Mouse (Mus musculus): ENCODE measurements at regions not wholly inside any gene's neighbourhood (a gene's known extent, or its start where the extent isn't known, plus 50 kb on each side); places are given as distances from the start of the nearest gene placed in this dataset.
A peak's percentile ranks its signal among the peaks of the same experiment; 100 is the strongest.

- no peak overlapping the region for H3K9ac ChIP-seq (ENCODE audit: low read depth, low read length)
- 73% methylated on average over 4 of the region's 4 CpGs for WGBS
- H3K4me1 ChIP-seq (ENCODE audit: control insufficient read depth, insufficient read depth, low read length): no peaks in the 10 kb centered on the region
- no peak for ATAC-seq
- no peaks in the 10 kb centered on the region for H3K9me3 ChIP-seq (replicated peaks; ENCODE audit: control insufficient read depth, low read length, poor library complexity, severe bottlenecking)
- no peak overlapping the region for H3K4me3 ChIP-seq (ENCODE audit: low read depth, low read length)
- H3K27me3 ChIP-seq (ENCODE audit: control insufficient read depth, insufficient read depth, low read depth, low read length): no peaks in the 10 kb centered on the region
- H3K27ac ChIP-seq (ENCODE audit: low read length): no peak overlapping the region
- no peak overlapping the region for H3K4me2 ChIP-seq (ENCODE audit: low read length)
- H3K36me3 ChIP-seq (ENCODE audit: control insufficient read depth, insufficient read depth, low read length): no peaks in the 10 kb centered on the region
These were observed 284.1 kb upstream of the Mctp2 start for GRCm38 (mm10) chr7:72590351-72591115.

DNA sequence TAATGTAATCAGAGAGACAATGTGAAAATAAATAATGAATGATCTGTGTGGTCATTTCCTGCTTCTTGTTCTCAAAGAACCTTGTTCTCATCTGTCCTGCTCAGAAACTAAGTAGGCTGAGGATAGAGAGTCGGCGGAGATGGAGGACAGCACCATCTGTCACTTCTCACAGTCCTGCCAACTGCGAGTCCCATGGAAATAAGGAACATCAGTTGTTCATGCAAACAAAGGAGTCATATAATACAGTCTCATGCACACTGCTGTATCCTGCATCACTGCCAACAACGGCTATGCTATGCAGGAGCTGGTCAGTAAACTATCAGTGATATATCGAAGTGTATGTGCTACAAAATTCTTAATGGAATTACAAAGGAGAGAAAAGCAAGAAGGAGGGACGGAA lies 285.7 kb upstream of the Mctp2 start:
- no peak overlapping the region for H3K27ac ChIP-seq (ENCODE audit: low read length)
- whole genome bisulfite sequencing: 62% methylated on average over 6 of the region's 6 CpGs
- H3K4me3 ChIP-seq (ENCODE audit: low read depth, low read length): no peak overlapping the region
- H3K9me3 ChIP-seq (replicated peaks; ENCODE audit: control insufficient read depth, low read length, poor library complexity, severe bottlenecking): no peaks in the 10 kb centered on the region
- no peak overlapping the region for H3K9ac ChIP-seq (ENCODE audit: low read depth, low read length)
- no peaks in the 10 kb centered on the region for H3K27me3 ChIP-seq (ENCODE audit: control insufficient read depth, insufficient read depth, low read depth, low read length)
- H3K4me1 ChIP-seq (ENCODE audit: control insufficient read depth, insufficient read depth, low read length): no peaks in the 10 kb centered on the region
- H3K4me2 ChIP-seq (ENCODE audit: low read length): no peak overlapping the region
- H3K36me3 ChIP-seq (ENCODE audit: control insufficient read depth, insufficient read depth, low read length): no peaks in the 10 kb centered on the region
- ATAC-seq: no peak

GRCm38 (mm10) chr7:72592649-72593048 lies 286.2 kb upstream of the Mctp2 start:
- WGBS: 63% methylated on average over 3 of the region's 3 CpGs
- no peak for ATAC-seq
- no peak overlapping the region for H3K27ac ChIP-seq (ENCODE audit: low read length)

GRCm38 (mm10) chr7:72593259-72593658 lies 286.9 kb upstream of the Mctp2 start:
- H3K27ac ChIP-seq (ENCODE audit: low read length): no peak overlapping the region
- no peaks in the 10 kb centered on the region for H3K9me3 ChIP-seq (replicated peaks; ENCODE audit: control insufficient read depth, low read length, poor library complexity, severe bottlenecking)
- no peak for ATAC-seq
- WGBS: 77% methylated on average over 1 of the region's 1 CpGs
- no peaks in the 10 kb centered on the region for H3K36me3 ChIP-seq (ENCODE audit: control insufficient read depth, insufficient read depth, low read length)
- no peak overlapping the region for H3K4me3 ChIP-seq (ENCODE audit: low read depth, low read length)
- no peak overlapping the region for H3K4me2 ChIP-seq (ENCODE audit: low read length)
- no peaks in the 10 kb centered on the region for H3K4me1 ChIP-seq (ENCODE audit: control insufficient read depth, insufficient read depth, low read length)
- no peak overlapping the region for H3K9ac ChIP-seq (ENCODE audit: low read depth, low read length)
- H3K27me3 ChIP-seq (ENCODE audit: control insufficient read depth, insufficient read depth, low read depth, low read length): no peaks in the 10 kb centered on the region

More at GRCm38 (mm10) chr7:72592649-72593048, 286.2 kb upstream of the Mctp2 start:
- H3K4me2 ChIP-seq (ENCODE audit: low read length): no peak overlapping the region
- H3K9ac ChIP-seq (ENCODE audit: low read depth, low read length): no peak overlapping the region
- H3K9me3 ChIP-seq (replicated peaks; ENCODE audit: control insufficient read depth, low read length, poor library complexity, severe bottlenecking): no peaks in the 10 kb centered on the region
- no peaks in the 10 kb centered on the region for H3K36me3 ChIP-seq (ENCODE audit: control insufficient read depth, insufficient read depth, low read length)
- H3K4me1 ChIP-seq (ENCODE audit: control insufficient read depth, insufficient read depth, low read length): no peaks in the 10 kb centered on the region
- no peaks in the 10 kb centered on the region for H3K27me3 ChIP-seq (ENCODE audit: control insufficient read depth, insufficient read depth, low read depth, low read length)
- H3K4me3 ChIP-seq (ENCODE audit: low read depth, low read length): no peak overlapping the region

GRCm38 (mm10) chr7:72594741-72595140 lies 288.3 kb upstream of the Mctp2 start:
- Histone ChIP-seq H3K4me3 (ENCODE audit: low read depth, low read length) (no peak overlapping the region), H3K4me1 (ENCODE audit: control insufficient read depth, insufficient read depth, low read length) (no peaks in the 10 kb centered on the region), H3K27ac (ENCODE audit: low read length) (no peak overlapping the region), H3K9ac (ENCODE audit: low read depth, low read length) (no peak overlapping the region), H3K4me2 (ENCODE audit: low read length) (no peak overlapping the region), H3K27me3 (ENCODE audit: control insufficient read depth, insufficient read depth, low read depth, low read length) (no peaks in the 10 kb centered on the region), H3K9me3 (replicated peaks; ENCODE audit: control insufficient read depth, low read length, poor library complexity, severe bottlenecking) (no peaks in the 10 kb centered on the region), H3K36me3 (ENCODE audit: control insufficient read depth, insufficient read depth, low read length) (no peaks in the 10 kb centered on the region)
- WGBS: 81% methylated on average over 1 of the region's 1 CpGs
- no peak for ATAC-seq

GRCm38 (mm10) chr7:72596985-72597384 lies 290.6 kb upstream of the Mctp2 start:
- Histone ChIP-seq H3K4me1 (ENCODE audit: control insufficient read depth, insufficient read depth, low read length) (peaks cover 2% of the 10 kb centered on the region; the same call in 1 of the 2 replicates), H3K4me3 (ENCODE audit: low read depth, low read length) (no peak overlapping the region), H3K27ac (ENCODE audit: low read length) (no peak overlapping the region), H3K36me3 (ENCODE audit: control insufficient read depth, insufficient read depth, low read length) (no peaks in the 10 kb centered on the region), H3K9me3 (replicated peaks; ENCODE audit: control insufficient read depth, low read length, poor library complexity, severe bottlenecking) (no peaks in the 10 kb centered on the region), H3K27me3 (ENCODE audit: control insufficient read depth, insufficient read depth, low read depth, low read length) (no peaks in the 10 kb centered on the region), H3K4me2 (ENCODE audit: low read length) (no peak overlapping the region), H3K9ac (ENCODE audit: low read depth, low read length) (no peak overlapping the region)
- no peak for ATAC-seq

DNA sequence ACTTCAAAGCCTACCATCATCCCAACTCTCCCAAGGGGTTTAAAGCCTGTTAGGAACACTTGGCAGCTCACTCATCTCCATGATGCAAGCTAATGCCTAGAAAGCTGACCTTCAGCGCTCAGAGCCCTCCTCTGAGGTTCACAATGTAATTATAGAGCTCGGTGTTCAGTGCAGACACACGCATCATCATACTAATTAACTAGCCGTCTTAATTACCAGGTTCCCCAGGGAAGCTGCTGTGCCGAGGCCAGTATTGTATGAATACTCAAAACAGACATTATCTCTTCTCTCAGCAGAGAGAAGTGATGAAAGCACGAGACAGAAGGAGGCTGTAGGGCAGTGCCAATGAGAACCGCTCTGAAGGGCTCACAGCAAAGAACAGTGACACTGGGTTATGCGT lies 295.5 kb upstream of the Mctp2 start:
- no peaks in the 10 kb centered on the region for H3K27me3 ChIP-seq (ENCODE audit: control insufficient read depth, insufficient read depth, low read depth, low read length)
- no peak overlapping the region for H3K27ac ChIP-seq (ENCODE audit: low read length)
- H3K9me3 ChIP-seq (replicated peaks; ENCODE audit: control insufficient read depth, low read length, poor library complexity, severe bottlenecking): no peaks in the 10 kb centered on the region
- peaks cover 3% of the 10 kb centered on the region; the same call in 1 of the 2 replicates for H3K4me1 ChIP-seq (ENCODE audit: control insufficient read depth, insufficient read depth, low read length)
- 39% methylated on average over 8 of the region's 8 CpGs for WGBS
- H3K4me3 ChIP-seq (ENCODE audit: low read depth, low read length): no peak overlapping the region
- H3K4me2 ChIP-seq (ENCODE audit: low read length): no peak overlapping the region
- peak; percentile 58 for ATAC-seq
- no peak overlapping the region for H3K9ac ChIP-seq (ENCODE audit: low read depth, low read length)
- H3K36me3 ChIP-seq (ENCODE audit: control insufficient read depth, insufficient read depth, low read length): no peaks in the 10 kb centered on the region

- no peak for ATAC-seq
- H3K27me3 ChIP-seq (ENCODE audit: control insufficient read depth, insufficient read depth, low read depth, low read length): no peaks in the 10 kb centered on the region
- no peak overlapping the region for H3K4me3 ChIP-seq (ENCODE audit: low read depth, low read length)
- whole genome bisulfite sequencing: 97% methylated on average over 3 of the region's 3 CpGs
- H3K9me3 ChIP-seq (replicated peaks; ENCODE audit: control insufficient read depth, low read length, poor library complexity, severe bottlenecking): no peaks in the 10 kb centered on the region
- no peak overlapping the region for H3K27ac ChIP-seq (ENCODE audit: low read length)
- H3K4me2 ChIP-seq (ENCODE audit: low read length): no peak overlapping the region
- H3K9ac ChIP-seq (ENCODE audit: low read depth, low read length): no peak overlapping the region
- no peaks in the 10 kb centered on the region for H3K4me1 ChIP-seq (ENCODE audit: control insufficient read depth, insufficient read depth, low read length)
- H3K36me3 ChIP-seq (ENCODE audit: control insufficient read depth, insufficient read depth, low read length): no peaks in the 10 kb centered on the region
These were observed 303.4 kb upstream of the Mctp2 start for GRCm38 (mm10) chr7:72609791-72610190.

GRCm38 (mm10) chr7:72615232-72615631 lies 308.8 kb upstream of the Mctp2 start:
- ATAC-seq: no peak
- Histone ChIP-seq H3K4me1 (ENCODE audit: control insufficient read depth, insufficient read depth, low read length) (no peaks in the 10 kb centered on the region), H3K27me3 (ENCODE audit: control insufficient read depth, insufficient read depth, low read depth, low read length) (no peaks in the 10 kb centered on the region), H3K9me3 (replicated peaks; ENCODE audit: control insufficient read depth, low read length, poor library complexity, severe bottlenecking) (no peaks in the 10 kb centered on the region), H3K36me3 (ENCODE audit: control insufficient read depth, insufficient read depth, low read length) (no peaks in the 10 kb centered on the region), H3K27ac (ENCODE audit: low read length) (no peak overlapping the region), H3K4me2 (ENCODE audit: low read length) (no peak overlapping the region), H3K9ac (ENCODE audit: low read depth, low read length) (no peak overlapping the region), H3K4me3 (ENCODE audit: low read depth, low read length) (no peak overlapping the region)
- 88% methylated on average over 4 of the region's 4 CpGs for WGBS
